Mouse (Mus musculus): ENCODE results near the gene Bend7. TPM values are rescaled to one million over a fixed set of nuclear protein-coding genes. Genes with fewer than 3 reads are reported as not detected.

Gene Bend7
- polyA plus RNA-seq, 1 experiment from 2014 or later = 2.5 TPM

GRCm38 (mm10) chr2:4785016-4785415 lies 67.4 kb downstream of the Bend7 start:
- Histone ChIP-seq H3K4me2 (no peak overlapping the region), H3K4me1 (peaks cover 11% of the 10 kb centered on the region; the same call in 1 of the 2 replicates), H3K27me3 (no peaks in the 10 kb centered on the region), H3K36me3 (ENCODE audit: poor library complexity, severe bottlenecking) (no peaks in the 10 kb centered on the region), H3K9ac (no peak overlapping the region), H3K9me3 (replicated peaks) (no peaks in the 10 kb centered on the region), H3K4me3 (no peak overlapping the region), H3K27ac (no peak overlapping the region)
- no peak for ATAC-seq
- WGBS = 92% methylated on average over 6 of the region's 6 CpGs

GRCm38 (mm10) chr2:4787223-4787622 lies 69.6 kb downstream of the Bend7 start:
- Histone ChIP-seq H3K4me3 (no peak overlapping the region), H3K4me1 (peaks cover 9% of the 10 kb centered on the region; the same call in 1 of the 2 replicates), H3K9me3 (replicated peaks) (no peaks in the 10 kb centered on the region), H3K27me3 (no peaks in the 10 kb centered on the region), H3K27ac (no peak overlapping the region), H3K4me2 (no peak overlapping the region), H3K36me3 (ENCODE audit: poor library complexity, severe bottlenecking) (no peaks in the 10 kb centered on the region), H3K9ac (no peak overlapping the region)
- no peak for ATAC-seq
- 81% methylated on average over 7 of the region's 7 CpGs for WGBS

DNA sequence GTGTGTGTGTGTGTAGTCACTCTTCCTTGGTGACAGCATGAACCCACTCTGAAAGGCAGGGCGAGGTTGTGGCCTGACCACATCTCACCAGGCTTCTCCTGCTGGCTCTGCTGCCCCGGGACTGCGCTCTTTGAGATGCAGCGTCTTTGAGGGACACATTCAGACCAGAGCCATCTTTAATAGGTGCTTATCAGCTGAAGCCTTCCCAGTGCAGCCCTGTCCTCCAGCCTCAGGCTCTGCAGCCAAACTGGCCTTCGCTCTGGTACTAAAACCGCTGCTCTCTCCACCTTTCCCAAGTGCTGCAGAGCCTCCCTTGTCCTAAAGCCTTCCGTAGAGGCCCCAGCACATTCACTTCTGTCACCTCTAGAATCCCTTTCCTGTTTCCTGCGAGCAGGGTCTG lies 74.0 kb downstream of the Bend7 start:
- Histone ChIP-seq H3K4me1 (no peaks in the 10 kb centered on the region), H3K9me3 (replicated peaks) (no peaks in the 10 kb centered on the region), H3K36me3 (ENCODE audit: poor library complexity, severe bottlenecking) (no peaks in the 10 kb centered on the region), H3K4me2 (no peak overlapping the region), H3K27me3 (no peaks in the 10 kb centered on the region), H3K9ac (no peak overlapping the region), H3K4me3 (no peak overlapping the region), H3K27ac (no peak overlapping the region)
- no peak for ATAC-seq
- 89% methylated on average over 8 of the region's 8 CpGs for WGBS

DNA sequence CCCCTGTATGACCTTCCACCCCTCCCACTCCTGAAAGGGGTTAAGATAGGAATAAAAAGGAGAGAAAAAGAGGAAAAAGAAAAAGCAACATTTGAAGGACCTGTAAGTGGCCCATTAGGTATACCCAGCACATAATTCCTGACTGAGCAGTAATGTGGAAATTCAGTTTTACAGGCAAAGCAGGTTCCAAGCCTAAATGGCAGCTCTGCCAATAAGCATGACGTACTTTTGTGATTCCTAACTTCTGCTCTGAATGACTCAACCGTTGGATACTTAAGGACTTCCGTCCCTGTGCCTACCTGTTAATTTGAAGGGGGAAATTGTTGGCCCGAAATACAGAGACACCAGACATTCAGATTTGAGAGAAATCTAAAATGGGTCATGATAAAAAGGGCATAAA lies 74.9 kb downstream of the Bend7 start:
- Histone ChIP-seq H3K4me2 (no peak overlapping the region), H3K9ac (no peak overlapping the region), H3K9me3 (replicated peaks) (no peaks in the 10 kb centered on the region), H3K4me1 (no peaks in the 10 kb centered on the region), H3K36me3 (ENCODE audit: poor library complexity, severe bottlenecking) (no peaks in the 10 kb centered on the region), H3K27me3 (no peaks in the 10 kb centered on the region), H3K27ac (no peak overlapping the region), H3K4me3 (no peak overlapping the region)
- 94% methylated on average over 4 of the region's 4 CpGs for WGBS
- ATAC-seq = no peak

DNA sequence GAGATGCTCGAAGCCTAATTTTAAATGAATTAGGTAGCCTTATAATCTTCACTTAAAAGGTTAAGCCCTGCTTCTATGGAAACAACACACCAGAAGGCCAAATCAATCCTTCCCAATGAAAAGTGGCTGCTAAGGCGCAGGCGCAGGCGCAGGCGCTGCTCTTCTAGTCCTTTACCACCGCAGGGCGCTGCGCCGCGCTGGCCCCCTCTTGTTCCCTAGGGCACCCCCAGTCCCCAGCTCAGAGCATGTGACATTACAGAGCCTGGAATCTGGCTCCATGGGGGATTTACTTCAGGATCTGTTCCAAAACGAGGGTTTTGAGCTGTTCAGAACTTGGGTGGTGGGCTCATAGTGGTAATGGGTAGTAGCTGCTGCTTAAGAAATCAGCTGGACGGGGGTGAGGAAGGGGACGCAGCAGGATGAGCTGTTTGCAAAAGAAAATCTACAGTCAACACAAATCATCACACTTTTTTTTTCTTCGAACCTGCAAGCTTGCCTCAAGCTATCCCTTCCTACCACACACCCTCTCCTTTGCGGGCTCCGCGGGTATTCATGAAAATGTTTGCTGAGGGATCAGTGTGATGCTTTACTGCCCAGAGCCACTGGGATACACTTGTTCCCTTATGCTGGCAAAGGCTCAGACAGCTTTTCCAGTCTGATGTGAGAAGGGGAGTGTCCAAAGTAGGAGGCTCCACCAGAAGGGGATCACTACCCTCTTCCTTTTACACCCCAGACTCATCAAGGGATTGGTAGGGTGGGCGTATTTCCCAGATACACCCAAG lies 85.0 kb downstream of the Bend7 start:
- H3K27me3 ChIP-seq = no peaks in the 10 kb centered on the region
- H3K27ac ChIP-seq = no peak overlapping the region
- no peak overlapping the region for H3K9ac ChIP-seq
- no peak overlapping the region for H3K4me3 ChIP-seq
- no peaks in the 10 kb centered on the region for H3K36me3 ChIP-seq (ENCODE audit: poor library complexity, severe bottlenecking)
- H3K9me3 ChIP-seq (replicated peaks) = no peaks in the 10 kb centered on the region
- peaks cover 2% of the 10 kb centered on the region; the same call in 1 of the 2 replicates for H3K4me1 ChIP-seq
- WGBS = 56% methylated on average over 18 of the region's 18 CpGs
- ATAC-seq = no peak
- H3K4me2 ChIP-seq = peak overlapping the region; percentile 44

- Histone ChIP-seq H3K4me1 (peaks cover 7% of the 10 kb centered on the region; the same call in 1 of the 2 replicates), H3K27ac (no peak overlapping the region), H3K9ac (no peak overlapping the region), H3K4me3 (no peak overlapping the region), H3K9me3 (replicated peaks) (no peaks in the 10 kb centered on the region; the same call in 1 of the 2 replicates), H3K27me3 (no peaks in the 10 kb centered on the region), H3K36me3 (ENCODE audit: poor library complexity, severe bottlenecking) (no peaks in the 10 kb centered on the region), H3K4me2 (no peak overlapping the region)
- ATAC-seq = no peak
- WGBS = 45% methylated on average over 5 of the region's 5 CpGs
Observed at GRCm38 (mm10) chr2:4816308-4816707, 98.7 kb downstream of the Bend7 start.

DNA sequence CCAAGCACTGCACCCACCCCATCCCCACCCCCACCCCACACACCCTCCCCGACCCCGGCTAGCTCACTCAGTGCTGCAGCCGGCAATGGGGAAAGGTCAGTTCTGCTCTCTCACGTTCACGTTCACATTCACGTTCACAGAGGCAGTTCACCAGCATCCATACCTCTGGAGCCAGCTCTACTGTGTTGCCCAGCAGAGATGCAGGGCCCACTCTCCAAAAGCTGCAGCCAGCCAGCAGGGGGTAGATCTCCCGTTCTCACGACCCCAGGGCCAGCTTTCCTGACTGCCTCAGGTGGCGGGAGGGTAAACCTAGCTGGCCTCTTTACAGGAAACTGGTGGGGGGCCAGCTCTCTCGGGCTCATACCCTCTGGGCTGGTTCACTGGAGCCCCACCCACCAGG lies 100.0 kb downstream of the Bend7 start:
- H3K9ac ChIP-seq = no peak overlapping the region
- WGBS = 2% methylated on average over 10 of the region's 10 CpGs
- H3K9me3 ChIP-seq (replicated peaks) = no peaks in the 10 kb centered on the region; the same call in 1 of the 2 replicates
- H3K4me2 ChIP-seq = peak overlapping the region; percentile 35
- H3K4me1 ChIP-seq = peaks cover 7% of the 10 kb centered on the region; the same call in 1 of the 2 replicates
- H3K36me3 ChIP-seq (ENCODE audit: poor library complexity, severe bottlenecking) = no peaks in the 10 kb centered on the region
- H3K27me3 ChIP-seq = no peaks in the 10 kb centered on the region
- no peak for ATAC-seq
- no peak overlapping the region for H3K4me3 ChIP-seq
- no peak overlapping the region for H3K27ac ChIP-seq

GRCm38 (mm10) chr2:4820230-4820629 lies 102.6 kb downstream of the Bend7 start:
- no peak for ATAC-seq
- 83% methylated on average over 3 of the region's 3 CpGs for WGBS

DNA sequence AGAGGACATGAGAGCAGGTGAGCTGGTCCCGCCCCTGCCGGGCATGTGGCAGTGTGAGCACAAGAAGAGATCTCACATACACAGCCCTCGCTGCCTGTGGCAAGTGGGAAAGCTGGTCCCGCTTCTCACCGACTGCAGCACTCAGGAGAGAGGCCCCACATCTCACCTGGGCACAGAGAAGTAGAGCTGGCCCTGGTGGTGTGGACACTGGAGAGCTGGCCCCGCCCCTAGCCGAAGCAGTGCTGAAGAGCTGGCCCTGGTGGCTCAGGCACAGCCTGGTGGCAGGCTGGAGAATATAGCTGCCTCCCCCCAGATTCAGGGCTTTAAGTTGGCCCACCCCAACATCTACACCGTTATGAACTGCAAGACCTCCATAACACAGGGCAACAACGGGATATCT lies 106.4 kb downstream of the Bend7 start:
- Histone ChIP-seq H3K27ac (no peak overlapping the region), H3K36me3 (ENCODE audit: poor library complexity, severe bottlenecking) (no peaks in the 10 kb centered on the region), H3K4me3 (no peak overlapping the region), H3K9ac (no peak overlapping the region), H3K4me1 (no peaks in the 10 kb centered on the region), H3K27me3 (no peaks in the 10 kb centered on the region), H3K4me2 (no peak overlapping the region), H3K9me3 (replicated peaks) (no peaks in the 10 kb centered on the region; the same call in 1 of the 2 replicates)
- WGBS = 72% methylated on average over 9 of the region's 9 CpGs
- no peak for ATAC-seq

More at GRCm38 (mm10) chr2:4820230-4820629, 102.6 kb downstream of the Bend7 start:
- H3K27me3 ChIP-seq = no peaks in the 10 kb centered on the region
- no peak overlapping the region for H3K4me2 ChIP-seq
- no peaks in the 10 kb centered on the region for H3K36me3 ChIP-seq (ENCODE audit: poor library complexity, severe bottlenecking)
- H3K9ac ChIP-seq = no peak overlapping the region
- no peak overlapping the region for H3K4me3 ChIP-seq
- H3K4me1 ChIP-seq = peaks cover 7% of the 10 kb centered on the region; the same call in 1 of the 2 replicates
- no peaks in the 10 kb centered on the region; the same call in 1 of the 2 replicates for H3K9me3 ChIP-seq (replicated peaks)
- no peak overlapping the region for H3K27ac ChIP-seq

GRCm38 (mm10) chr2:4828032-4828431 lies 110.4 kb downstream of the Bend7 start:
- no peak for ATAC-seq
- no peaks in the 10 kb centered on the region for H3K9me3 ChIP-seq (replicated peaks)
- no peaks in the 10 kb centered on the region for H3K36me3 ChIP-seq (ENCODE audit: poor library complexity, severe bottlenecking)
- H3K4me3 ChIP-seq = no peak overlapping the region
- no peaks in the 10 kb centered on the region for H3K27me3 ChIP-seq
- H3K4me1 ChIP-seq = no peaks in the 10 kb centered on the region
- 83% methylated on average over 5 of the region's 5 CpGs for WGBS
- no peak overlapping the region for H3K9ac ChIP-seq
- no peak overlapping the region for H3K27ac ChIP-seq
- H3K4me2 ChIP-seq = no peak overlapping the region

GRCm38 (mm10) chr2:4828446-4828997 lies 110.9 kb downstream of the Bend7 start:
- Histone ChIP-seq H3K4me2 (no peak overlapping the region), H3K4me3 (no peak overlapping the region), H3K27me3 (no peaks in the 10 kb centered on the region), H3K9me3 (replicated peaks) (no peaks in the 10 kb centered on the region), H3K4me1 (no peaks in the 10 kb centered on the region), H3K27ac (no peak overlapping the region), H3K36me3 (ENCODE audit: poor library complexity, severe bottlenecking) (no peaks in the 10 kb centered on the region), H3K9ac (no peak overlapping the region)
- 83% methylated on average over 6 of the region's 6 CpGs for WGBS
- no peak for ATAC-seq

DNA sequence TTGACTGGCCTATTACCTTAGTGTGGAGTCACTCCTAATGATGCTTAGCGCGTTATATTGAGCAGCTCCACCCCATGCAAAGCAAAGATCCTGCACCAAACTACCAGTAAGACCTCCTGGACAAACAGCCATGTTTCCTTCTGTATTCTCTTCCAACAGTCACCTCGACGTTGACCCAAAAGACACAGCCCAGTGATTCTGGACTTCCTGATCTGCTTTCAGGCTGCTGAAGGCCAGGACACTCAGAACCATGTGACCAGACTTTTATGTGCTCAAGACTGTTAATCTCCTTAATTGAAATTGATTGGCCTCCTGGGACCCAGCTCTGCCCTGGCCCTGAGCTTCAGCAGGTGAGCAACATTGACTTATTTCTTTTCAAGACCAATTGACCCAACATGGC lies 111.4 kb downstream of the Bend7 start:
- Histone ChIP-seq H3K9me3 (replicated peaks) (no peaks in the 10 kb centered on the region), H3K4me2 (no peak overlapping the region), H3K4me3 (no peak overlapping the region), H3K4me1 (no peaks in the 10 kb centered on the region), H3K9ac (no peak overlapping the region), H3K36me3 (ENCODE audit: poor library complexity, severe bottlenecking) (no peaks in the 10 kb centered on the region), H3K27me3 (no peaks in the 10 kb centered on the region), H3K27ac (no peak overlapping the region)
- 85% methylated on average over 4 of the region's 4 CpGs for WGBS
- no peak for ATAC-seq
